Mouse (Mus musculus) granulocyte monocyte progenitor cell, adult 5-6 weeks (primary cell): Measurements from ENCODE around the gene Sgta. TPM values are rescaled to one million over a fixed set of nuclear protein-coding genes. Genes with fewer than 3 reads are reported as not detected.
A peak's percentile ranks its signal among the peaks of the same experiment; 100 is the strongest.

Source experiments
- ATAC-seq: replicated peaks from 2 replicates; pipeline ENCODE4 v1.8.0; 2016; ENCODE audit warnings: mild to moderate bottlenecking, moderate TSS enrichment, inconsistent platforms; ENCODE audit not compliant: poor library complexity, severe bottlenecking
- total RNA-seq, 2 experiments: library from RNA; stranded (forward) in 1 of 2; stranded (reverse) in 1 of 2; fragments of 200-712, 200-1000 nt in 1 of 2; fragments of >200 nt in 1 of 2; fragmentation: Nextera tagmentation in 1 of 2; gene quantifications; 2 replicates each; pipeline ENCODE4 v1.2.3; 2014 to 2017

Sgta gene
- total RNA-seq, 2 experiments from 2014 or later, result 33.8 to 41.7 TPM

GRCm38 (mm10) chr10:81022744-81023143 lies 37.2 kb downstream of the Sgta start:
- ATAC-seq, result no peak

DNA sequence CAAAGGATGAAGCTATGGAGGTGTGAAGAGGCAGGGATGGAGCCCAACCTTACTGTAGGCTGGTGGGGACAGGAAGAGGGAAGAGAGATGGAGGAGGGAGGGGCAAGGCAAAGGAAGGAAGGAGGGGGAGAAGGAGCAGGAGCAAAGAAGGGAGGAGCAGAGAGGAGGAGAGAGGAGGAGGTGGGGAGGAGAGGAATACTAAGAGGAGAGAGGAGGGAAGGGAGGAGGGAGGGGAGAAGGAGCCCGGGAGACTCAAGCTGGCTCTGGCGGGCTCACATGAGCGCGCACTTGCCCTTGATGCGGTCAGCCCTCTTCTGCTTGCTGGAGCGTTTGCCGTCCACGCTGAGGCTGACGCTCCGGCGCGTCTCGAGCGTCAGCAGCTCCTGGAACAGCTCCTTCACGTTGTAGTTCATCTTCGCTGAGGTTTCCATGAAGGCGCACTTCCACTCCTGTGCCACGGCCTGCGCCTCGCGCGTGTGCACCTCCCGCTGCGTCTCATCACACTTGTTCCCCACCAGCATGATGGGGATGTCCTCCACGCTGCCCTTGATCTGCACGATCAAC lies 38.4 kb downstream of the Sgta start:
- ATAC-seq, result no peak

DNA sequence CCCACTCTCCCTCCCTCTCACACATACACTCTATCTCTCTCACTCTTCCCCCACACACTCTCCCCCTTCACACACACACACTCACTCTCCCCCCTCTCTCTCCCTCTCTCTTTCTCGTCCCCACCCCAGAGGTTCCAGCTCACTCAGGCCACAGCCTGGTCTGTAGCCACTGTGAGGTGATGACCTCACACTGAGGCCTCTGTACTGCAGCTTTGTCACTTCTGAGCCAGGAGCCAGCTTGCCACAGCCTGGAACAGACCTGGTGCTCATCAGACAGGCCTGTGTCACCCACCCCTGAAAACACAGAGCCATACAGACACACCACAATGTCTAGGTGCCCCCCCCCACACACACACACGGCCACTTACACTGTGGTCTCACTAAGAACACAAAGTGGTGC lies 39.8 kb downstream of the Sgta start:
- ATAC-seq, result no peak

GRCm38 (mm10) chr10:81019687-81020086 lies 40.3 kb downstream of the Sgta start:
- ATAC-seq, result no peak

- ATAC-seq, result peak; percentile 19
Measured at GRCm38 (mm10) chr10:81018326-81018725, 41.7 kb downstream of the Sgta start.

GRCm38 (mm10) chr10:81016645-81017044 lies 43.3 kb downstream of the Sgta start:
- peak; percentile 52 for ATAC-seq

DNA sequence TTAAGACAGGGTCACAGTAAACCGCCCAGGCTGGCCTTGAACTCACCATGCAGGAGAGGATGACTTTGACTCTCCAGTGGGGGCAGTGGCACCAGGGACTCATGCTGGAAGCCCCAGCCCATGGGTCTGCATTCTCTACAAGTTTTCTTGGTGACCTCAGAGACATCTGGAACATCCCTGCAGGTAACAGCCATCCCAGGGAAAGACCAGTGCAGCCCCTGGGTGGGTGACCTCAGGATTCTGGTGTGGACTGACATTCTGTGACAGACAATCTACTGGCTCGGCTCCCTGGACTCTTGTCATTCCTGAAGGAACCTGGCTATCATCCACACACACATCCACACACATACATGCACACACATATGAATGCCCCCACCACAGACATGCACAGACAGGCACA lies 44.3 kb downstream of the Sgta start:
- ATAC-seq, result no peak

GRCm38 (mm10) chr10:81014393-81015384 lies 45.3 kb downstream of the Sgta start, which contains the start of gene Gng7:
TSS of gene Gng7 (minus strand) at chr10:81014945.
- peak; percentile 96 for ATAC-seq

DNA sequence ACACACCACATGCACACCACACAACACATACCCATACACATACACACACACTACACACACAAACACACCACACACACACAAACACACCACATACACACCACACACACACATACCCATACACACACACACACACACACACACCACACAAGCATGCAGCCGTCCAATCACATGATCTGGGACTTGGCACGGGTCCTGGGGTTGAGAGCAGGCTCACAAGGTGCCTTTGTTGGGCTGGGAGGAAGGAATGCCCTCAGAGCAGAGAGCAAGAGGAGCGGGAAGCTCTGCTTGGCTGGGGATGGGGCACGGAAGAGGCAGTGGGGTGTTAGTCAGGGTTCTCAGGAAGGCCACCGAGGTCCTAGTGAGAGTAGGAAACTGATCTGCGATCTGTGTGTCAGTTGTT lies 49.1 kb downstream of the Sgta start:
- ATAC-seq, result no peak

DNA sequence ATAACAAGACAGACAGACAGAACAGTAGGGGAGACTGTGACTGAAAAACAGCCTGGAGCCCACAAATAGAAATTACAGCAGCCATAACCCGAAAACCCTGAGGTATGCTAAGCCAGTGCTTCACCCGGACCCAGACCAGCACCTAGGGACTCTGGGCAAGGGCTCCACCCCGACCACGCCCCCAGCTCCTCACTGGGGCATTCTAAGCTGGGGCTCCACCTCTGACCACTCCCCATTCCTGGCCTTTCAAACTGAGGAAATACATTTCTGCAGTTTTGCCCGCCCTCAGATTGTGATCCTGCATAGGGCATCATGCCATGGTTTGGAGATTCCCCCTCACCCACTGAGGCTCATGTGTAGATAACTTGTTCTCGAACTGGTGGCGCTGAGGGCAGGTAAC lies 52.7 kb downstream of the Sgta start:
- ATAC-seq, result peak; percentile 58

GRCm38 (mm10) chr10:81006005-81006677 lies 53.8 kb downstream of the Sgta start:
- ATAC-seq, result no peak

- no peak for ATAC-seq
Measured at GRCm38 (mm10) chr10:81001161-81001560, 58.8 kb downstream of the Sgta start.

DNA sequence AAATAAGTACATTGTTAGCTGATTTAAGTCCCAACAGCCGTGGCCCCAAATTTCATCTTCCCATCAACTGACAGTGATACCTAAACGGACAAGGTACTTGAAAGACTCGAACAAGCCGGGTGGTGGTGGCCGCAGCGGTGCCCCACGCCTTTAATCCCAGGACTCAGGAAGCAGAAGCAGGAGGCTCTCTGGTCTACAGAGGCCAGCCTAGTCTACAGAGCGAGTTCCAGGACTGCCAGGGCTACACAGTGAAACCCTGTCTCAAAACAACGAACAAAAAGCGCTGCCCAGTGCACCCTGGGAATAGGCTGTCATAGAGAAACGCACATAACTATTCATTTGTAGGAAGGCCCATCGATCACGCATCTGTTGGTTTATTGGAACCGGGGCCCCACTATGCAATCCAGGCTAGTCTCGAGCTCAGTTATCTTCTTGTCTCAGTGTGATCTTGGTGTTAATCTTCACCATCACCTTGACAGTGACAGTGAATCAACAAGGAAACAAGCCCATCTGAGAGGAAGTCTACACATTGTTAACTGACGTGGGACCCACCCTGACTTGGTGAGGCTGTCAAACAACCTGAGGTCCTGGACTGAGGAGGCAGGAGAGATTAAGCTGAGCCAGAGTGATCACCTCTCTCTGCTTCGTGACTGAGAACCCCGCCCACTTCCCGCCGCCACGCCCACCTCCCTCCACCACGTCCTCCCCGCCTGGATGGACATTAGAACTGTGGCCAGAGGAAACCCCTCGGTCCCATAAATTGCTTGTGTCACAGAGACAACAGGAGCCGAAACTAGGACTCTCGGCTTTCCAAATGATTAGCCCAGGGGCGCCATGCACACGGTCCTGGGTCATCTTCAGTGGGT lies 59.6 kb downstream of the Sgta start:
- ATAC-seq, result no peak

DNA sequence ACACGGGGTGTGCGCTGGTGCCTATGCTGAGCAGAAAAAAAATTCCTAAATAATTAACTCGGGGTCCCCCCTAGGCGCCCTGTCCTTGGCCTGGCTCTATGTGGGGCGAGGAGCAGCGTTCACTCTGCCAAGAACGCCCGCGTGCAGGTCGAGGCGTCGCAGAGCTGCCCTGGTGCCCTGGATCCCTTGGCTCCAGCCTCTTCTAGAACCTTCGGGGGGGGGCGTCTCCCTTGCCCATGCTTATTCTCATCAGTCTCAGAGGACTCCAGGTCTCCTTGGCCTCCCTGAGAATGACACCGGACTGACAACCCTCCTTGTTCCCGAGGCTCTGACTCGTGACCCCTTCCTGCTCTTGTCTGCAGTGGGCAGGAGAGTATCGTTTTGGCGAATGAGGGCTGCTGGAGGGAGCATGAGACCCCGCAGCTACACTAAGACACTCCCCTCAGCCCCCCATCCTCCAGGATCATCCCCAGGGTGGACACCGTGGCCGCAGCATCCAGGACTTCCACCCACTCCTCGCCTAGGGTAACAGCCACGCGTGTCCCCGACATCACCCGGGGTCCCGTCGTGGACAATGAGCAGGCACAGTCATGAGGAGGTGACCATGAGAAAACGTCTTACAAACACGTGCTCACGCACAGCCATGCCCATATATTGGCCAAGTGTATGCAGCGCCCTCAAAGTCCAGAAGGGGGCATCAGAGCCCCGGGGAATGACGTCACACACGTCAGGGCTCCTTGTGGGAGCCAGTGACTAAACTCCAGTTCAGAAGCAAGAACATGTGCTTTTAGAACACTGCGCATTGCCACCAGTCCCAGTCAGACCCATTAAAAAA lies 60.4 kb downstream of the Sgta start:
- peak; percentile 81 for ATAC-seq

DNA sequence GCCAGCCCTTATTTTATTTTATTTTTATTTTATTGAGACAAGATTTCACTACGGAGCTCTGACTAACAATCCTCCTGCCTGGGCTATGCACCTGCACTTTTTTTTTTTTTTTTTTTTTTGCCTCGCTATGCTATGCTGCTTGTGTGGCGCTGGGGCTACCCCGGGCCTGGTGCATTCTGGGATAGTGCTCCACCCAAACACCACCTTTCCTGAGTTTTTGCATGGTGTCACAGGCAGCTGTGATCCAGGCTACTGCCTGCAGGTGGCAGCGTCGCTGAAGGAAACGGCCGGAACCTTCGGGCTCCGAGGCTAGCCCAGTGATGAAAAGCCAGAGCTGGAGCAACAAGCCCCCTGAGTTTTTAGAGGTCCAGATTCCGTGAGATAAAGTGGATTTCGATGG lies 61.2 kb downstream of the Sgta start:
- ATAC-seq, result peak; percentile 53

- no peak for ATAC-seq
Measured at GRCm38 (mm10) chr10:80998021-80998420, 62.0 kb downstream of the Sgta start.

- ATAC-seq, result no peak
Measured at GRCm38 (mm10) chr10:80997332-80997731, 62.6 kb downstream of the Sgta start.

DNA sequence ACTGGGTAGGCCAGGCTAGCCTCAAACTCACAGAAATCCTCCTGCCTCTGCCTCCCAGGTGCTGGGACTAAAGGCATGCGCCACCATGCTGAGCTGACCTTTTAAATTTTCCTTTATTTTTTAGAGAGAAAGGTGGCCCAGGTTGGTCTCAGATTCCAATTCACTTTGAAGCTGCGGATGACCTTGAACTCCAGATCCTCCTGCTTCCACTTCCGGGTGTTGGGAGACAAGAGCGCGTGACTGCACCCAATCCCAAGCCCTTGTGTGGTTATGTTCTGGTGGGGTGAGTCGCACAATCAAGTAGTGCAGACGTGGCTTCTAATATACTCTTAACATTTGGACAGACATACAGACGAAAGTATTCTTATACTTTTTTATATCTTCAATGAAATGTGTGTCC lies 63.5 kb downstream of the Sgta start:
- no peak for ATAC-seq

- peak; percentile 52 for ATAC-seq
Measured at GRCm38 (mm10) chr10:80995091-80995632, 64.8 kb downstream of the Sgta start.
